Mouse (Mus musculus) spleen, adult 2 months (tissue): ENCODE measurements around the gene Anxa4.

Source experiments
- CTCF ChIP-seq: fragments of 200-500 bp; IDR thresholded peaks from 2 replicates; pipeline ENCODE4 v1.5.1; 2011; ENCODE audit warnings: mild to moderate bottlenecking, inconsistent platforms; ENCODE audit not compliant: insufficient read depth, insufficient read length, insufficient replicate concordance; ENCODE audit errors: extremely low read depth
- POLR2A ChIP-seq: fragments of 200-500 bp; IDR thresholded peaks from 2 replicates; pipeline ENCODE4 v1.6.1; 2011; ENCODE audit warnings: low read depth, low read length, inconsistent platforms

DNA sequence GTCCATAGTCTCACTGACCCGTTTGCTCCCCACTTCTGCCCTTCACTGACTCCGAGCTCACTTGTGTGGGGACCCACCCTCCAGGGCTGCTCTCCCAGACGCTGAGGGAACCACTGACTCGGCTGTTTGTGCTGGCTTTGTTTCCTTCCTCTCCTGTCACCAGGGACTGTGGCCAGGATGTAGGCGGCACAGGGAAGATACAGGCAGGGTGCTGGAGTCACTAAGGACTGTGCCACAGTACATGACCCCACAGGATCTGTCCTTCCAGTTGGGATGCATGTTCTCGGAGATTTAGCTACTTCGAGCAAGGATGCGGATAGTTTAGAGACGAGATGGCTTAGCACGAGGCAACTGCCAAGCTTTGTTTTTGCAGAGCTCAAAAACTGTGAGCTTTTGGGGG is 30.4 kb upstream of the Anxa4 start:
- TF ChIP-seq CTCF, result no peak
- no peak for TF ChIP-seq POLR2A
